Mouse (Mus musculus) intestine, embryonic 16.5 days (tissue): ENCODE data around the gene Gnai2. TPM values are rescaled to one million over a fixed set of nuclear protein-coding genes. Genes with fewer than 3 reads are reported as not detected.
"Not testable (repeated sequence)": the region's sequence is repeated elsewhere in the genome, so short reads cannot be mapped to it uniquely, and the experiment has no call there.

ENCODE experiments used
- ATAC-seq: fragments of 200-750 bp; cut with Nextera tagmentation; 2 replicates; pipeline ENCODE4 v1.8.0; 2017; ENCODE audit warnings: moderate TSS enrichment, moderate library complexity
- H3K27ac ChIP-seq: fragments of 300-500 bp; sonication (generic); 2 replicates; pipeline ENCODE4 v1.5.1; 2014; ENCODE audit warnings: mild to moderate bottlenecking, low read length
- H3K27me3 ChIP-seq: fragments of 300-500 bp; sonication (generic); replicated peaks from 2 replicates; pipeline ENCODE4 v1.6.1; 2014; ENCODE audit warnings: low read length, control low read depth, mixed read lengths; ENCODE audit not compliant: control insufficient read depth, insufficient read depth
- H3K36me3 ChIP-seq: fragments of 300-500 bp; sonication (generic); 2 replicates; pipeline ENCODE4 v1.6.1; 2014; ENCODE audit warnings: low read length, control low read depth; ENCODE audit not compliant: control insufficient read depth, insufficient read depth
- H3K4me1 ChIP-seq: fragments of 300-500 bp; sonication (generic); 2 replicates; pipeline ENCODE4 v1.6.1; 2014; ENCODE audit warnings: low read length, control low read depth, mixed read lengths; ENCODE audit not compliant: control insufficient read depth, insufficient read depth
- H3K4me2 ChIP-seq: fragments of 300-500 bp; sonication (generic); 2 replicates; pipeline ENCODE4 v1.6.1; 2014; ENCODE audit warnings: low read depth, low read length, control low read depth
- H3K4me3 ChIP-seq: fragments of 300-500 bp; sonication (generic); 2 replicates; pipeline ENCODE4 v1.5.1; 2014; ENCODE audit warnings: mild to moderate bottlenecking, low read length
- H3K9ac ChIP-seq: fragments of 300-500 bp; sonication (generic); 2 replicates; pipeline ENCODE4 v1.6.1; 2014; ENCODE audit warnings: low read depth, low read length
- H3K9me3 ChIP-seq: fragments of 300-500 bp; sonication (generic); 2 replicates; pipeline ENCODE4 v1.6.1; 2016; ENCODE audit warnings: low read length, control low read depth; ENCODE audit not compliant: control insufficient read depth
- WGBS: fragments of 180-500 bp; shearing (Covaris S2); extraction: QIAGEN DNeasy Blood & Tissue Kit; methylation state at CpG from one replicate; pipeline ENCODE4 v1.1.7; 2014; 5-methylcytosine and 5-hydroxymethylcytosine counted together
- polyA plus RNA-seq: library from polyadenylated mRNA; unstranded; fragments of >200 nt; fragmentation: Nextera tagmentation; extraction: Ambion mirVana; gene quantifications from 2 replicates; pipeline ENCODE4 v1.2.1, GENCODE M21; 2015

The Gnai2 gene
- polyA plus RNA-seq, result 301 and 311 TPM in 2 replicates

DNA sequence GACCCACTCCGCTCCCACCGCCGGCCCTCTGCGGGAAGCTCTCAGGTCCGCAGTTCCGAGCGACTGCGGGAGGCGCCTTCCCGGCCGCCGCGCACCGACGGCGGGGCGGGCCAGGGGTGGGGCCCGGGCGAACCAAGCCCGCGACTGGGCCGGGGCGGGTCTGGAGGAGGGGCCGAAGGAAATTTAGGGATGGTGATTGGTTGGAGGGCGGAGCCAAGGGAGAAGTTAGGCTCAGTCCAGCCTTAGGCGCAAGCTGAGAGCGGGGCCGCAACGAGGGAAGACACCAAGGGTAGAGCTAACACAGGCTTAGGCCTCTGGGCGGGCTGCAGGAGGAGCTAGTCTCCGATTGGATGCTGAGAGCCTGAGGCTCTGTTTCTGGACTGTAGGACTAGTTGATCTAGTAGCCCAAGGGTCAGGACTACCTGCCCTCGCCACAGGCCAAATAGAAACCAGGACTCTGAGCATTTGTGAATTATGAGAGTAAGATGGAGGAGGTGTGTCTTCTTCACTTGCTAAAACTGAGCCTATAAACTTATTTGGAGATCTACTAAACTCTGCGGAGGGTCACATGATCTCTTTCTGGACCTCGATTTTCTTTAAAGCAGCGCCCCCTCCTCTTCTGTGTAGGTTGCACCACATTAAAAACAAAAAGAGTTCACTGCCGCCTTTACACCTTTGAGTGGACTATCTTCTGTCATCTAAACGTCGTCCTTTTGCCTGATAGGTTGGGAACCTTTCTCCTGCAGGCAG is at the start of gene Gnai2:
Gene Gnai2, minus strand, starts transcription at position 89 of the 750 bp plus-strand sequence.
- 3% methylated on average over 36 of the region's 38 CpGs for WGBS
- Histone ChIP-seq H3K4me3 (peak within 1 kb of the TSS; percentile 84), H3K27me3 (no peaks in the 10 kb centered on the region), H3K9ac (peak within 1 kb of the TSS; percentile 90), H3K9me3 (no peaks in the 10 kb centered on the region), H3K36me3 (no peaks in the 10 kb centered on the region), H3K4me1 (peaks cover 40% of the 10 kb centered on the region), H3K4me2 (peak within 1 kb of the TSS; percentile 97), H3K27ac (peak within 1 kb of the TSS; percentile 91)
- peak; percentile 96 for ATAC-seq

DNA sequence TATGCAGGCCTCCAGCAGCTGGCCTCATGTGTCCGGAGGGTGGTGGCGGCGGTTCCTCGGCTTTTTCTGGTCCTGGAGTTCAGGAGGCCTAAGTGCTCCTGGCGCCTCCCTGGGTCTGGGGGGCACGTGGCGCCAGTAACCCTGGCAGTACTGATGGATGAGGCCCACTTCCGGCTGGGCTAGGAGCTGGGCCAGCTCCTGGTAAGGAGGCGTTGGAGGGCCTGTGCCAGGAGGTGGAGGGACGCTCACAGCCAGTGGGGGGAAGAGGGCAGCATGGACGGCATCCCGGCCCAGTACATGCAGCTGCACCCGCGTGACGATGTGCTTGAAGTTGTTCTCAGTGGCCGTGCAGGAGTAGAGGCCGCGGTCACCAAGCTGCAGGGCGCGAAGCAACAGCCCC is 47.2 kb upstream of the Gnai2 start:
- Histone ChIP-seq H3K4me2 (no peak overlapping the region), H3K27ac (no peak overlapping the region), H3K36me3 (peaks cover 8% of the 10 kb centered on the region), H3K4me1 (no peaks in the 10 kb centered on the region; the same call in 1 of the 2 replicates), H3K4me3 (no peak overlapping the region), H3K27me3 (peaks cover 3% of the 10 kb centered on the region; the same call in 1 of the 2 replicates), H3K9ac (no peak overlapping the region), H3K9me3 (no peaks in the 10 kb centered on the region)
- no peak for ATAC-seq
- WGBS, result 78% methylated on average over 20 of the region's 20 CpGs

DNA sequence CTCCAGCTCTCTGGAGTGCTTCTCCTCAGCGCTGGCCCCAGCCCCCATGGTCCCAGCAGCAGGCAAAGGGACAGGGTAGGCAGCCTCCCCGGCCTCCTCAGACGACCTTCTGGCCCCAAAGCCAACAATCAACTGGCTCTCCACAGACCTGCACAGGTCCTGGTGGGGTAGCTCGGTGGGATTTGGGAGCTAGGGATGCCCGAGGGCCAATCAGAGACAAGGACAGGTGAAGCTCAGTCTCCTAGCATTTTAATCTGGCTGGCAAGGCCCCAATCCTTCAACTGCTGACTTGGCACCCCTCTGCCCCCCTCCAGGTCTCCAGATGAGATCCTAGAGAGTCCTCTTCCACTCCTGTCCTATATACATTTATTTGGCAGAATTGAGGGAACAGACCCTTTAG is 44.3 kb upstream of the Gnai2 start, which contains the start of gene Gnat1:
Gene Gnat1, minus strand, starts transcription at position 212 of the 400 bp plus-strand sequence.
- H3K27me3 ChIP-seq, result peaks cover 25% of the 10 kb centered on the region
- H3K9ac ChIP-seq, result no peak within 1 kb of the TSS
- H3K4me3 ChIP-seq, result no peak within 1 kb of the TSS
- no peaks in the 10 kb centered on the region for H3K9me3 ChIP-seq
- 36% methylated on average over 5 of the region's 5 CpGs for WGBS
- no peak within 1 kb of the TSS for H3K27ac ChIP-seq
- no peak within 1 kb of the TSS for H3K4me2 ChIP-seq
- H3K4me1 ChIP-seq, result peaks cover 16% of the 10 kb centered on the region
- no peak for ATAC-seq
- peaks cover 6% of the 10 kb centered on the region; the same call in 1 of the 2 replicates for H3K36me3 ChIP-seq

DNA sequence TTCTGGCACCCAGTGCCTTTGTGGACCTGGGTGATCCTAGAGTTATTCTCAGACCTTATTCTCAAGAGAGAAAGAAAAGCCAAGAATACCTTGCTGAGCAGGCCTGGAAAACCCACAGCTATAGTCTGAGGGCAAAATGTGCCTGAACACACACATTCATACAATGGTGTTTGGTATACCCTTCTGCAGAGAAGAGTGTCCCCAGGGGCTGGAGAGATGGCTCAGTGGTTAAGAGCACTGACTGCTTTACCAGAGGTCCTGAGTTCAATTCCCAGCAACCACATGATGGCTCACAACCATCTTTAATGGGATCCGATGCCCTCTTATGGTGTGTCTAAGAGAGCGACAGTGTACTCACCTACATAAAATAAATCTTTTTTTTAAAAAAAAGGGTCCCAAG is 43.7 kb upstream of the Gnai2 start:
- H3K9me3 ChIP-seq, result no peaks in the 10 kb centered on the region
- peaks cover 25% of the 10 kb centered on the region for H3K27me3 ChIP-seq
- no peak overlapping the region for H3K9ac ChIP-seq
- no peak overlapping the region for H3K4me3 ChIP-seq
- no peak for ATAC-seq
- WGBS, result 89% methylated on average over 2 of the region's 2 CpGs
- no peak overlapping the region for H3K27ac ChIP-seq
- no peak overlapping the region for H3K4me2 ChIP-seq
- H3K36me3 ChIP-seq, result peaks cover under 1% of the 10 kb centered on the region; the same call in 1 of the 2 replicates
- peaks cover 16% of the 10 kb centered on the region for H3K4me1 ChIP-seq

DNA sequence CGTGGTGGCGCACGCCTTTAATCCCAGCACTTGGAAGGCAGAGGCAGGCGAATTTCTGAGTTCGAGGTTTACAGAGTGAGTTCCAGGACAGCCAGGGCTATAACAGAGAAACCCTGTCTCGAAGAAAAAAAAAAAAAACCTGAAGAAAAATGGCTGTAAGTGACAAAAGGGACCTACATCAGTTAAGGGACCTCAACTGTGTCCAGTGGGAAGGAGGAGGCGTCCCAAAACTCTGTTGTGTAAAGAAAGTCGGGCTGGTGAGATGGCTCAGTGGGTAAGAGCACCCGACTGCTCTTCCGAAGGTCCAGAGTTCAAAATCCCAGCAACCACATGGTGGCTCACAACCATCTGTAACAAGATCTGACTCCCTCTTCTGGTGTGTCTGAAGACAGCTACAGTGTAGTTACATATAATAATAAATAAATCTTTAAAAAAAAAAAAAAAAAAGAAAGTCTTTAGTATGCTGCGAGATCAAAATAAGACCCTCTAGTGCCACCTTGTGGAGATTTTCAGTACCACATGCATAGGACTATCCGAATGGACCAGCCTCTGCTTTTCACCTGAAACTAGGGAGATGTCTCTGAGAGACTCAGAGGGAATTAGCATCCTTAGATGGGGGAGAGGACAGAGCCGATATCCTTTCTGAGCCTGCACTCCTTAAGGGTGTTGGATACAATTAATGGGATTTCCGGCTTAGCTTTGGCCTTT is 42.8 kb upstream of the Gnai2 start:
- ATAC-seq, H3K36me3 ChIP-seq, H3K27ac ChIP-seq, H3K9ac ChIP-seq, H3K4me3 ChIP-seq, H3K9me3 ChIP-seq, H3K4me2 ChIP-seq: not testable (repeated sequence)
- Histone ChIP-seq H3K4me1 (peaks cover 16% of the 10 kb centered on the region), H3K27me3 (peaks cover 25% of the 10 kb centered on the region)
- 37% methylated on average over 14 of the region's 14 CpGs for WGBS

DNA sequence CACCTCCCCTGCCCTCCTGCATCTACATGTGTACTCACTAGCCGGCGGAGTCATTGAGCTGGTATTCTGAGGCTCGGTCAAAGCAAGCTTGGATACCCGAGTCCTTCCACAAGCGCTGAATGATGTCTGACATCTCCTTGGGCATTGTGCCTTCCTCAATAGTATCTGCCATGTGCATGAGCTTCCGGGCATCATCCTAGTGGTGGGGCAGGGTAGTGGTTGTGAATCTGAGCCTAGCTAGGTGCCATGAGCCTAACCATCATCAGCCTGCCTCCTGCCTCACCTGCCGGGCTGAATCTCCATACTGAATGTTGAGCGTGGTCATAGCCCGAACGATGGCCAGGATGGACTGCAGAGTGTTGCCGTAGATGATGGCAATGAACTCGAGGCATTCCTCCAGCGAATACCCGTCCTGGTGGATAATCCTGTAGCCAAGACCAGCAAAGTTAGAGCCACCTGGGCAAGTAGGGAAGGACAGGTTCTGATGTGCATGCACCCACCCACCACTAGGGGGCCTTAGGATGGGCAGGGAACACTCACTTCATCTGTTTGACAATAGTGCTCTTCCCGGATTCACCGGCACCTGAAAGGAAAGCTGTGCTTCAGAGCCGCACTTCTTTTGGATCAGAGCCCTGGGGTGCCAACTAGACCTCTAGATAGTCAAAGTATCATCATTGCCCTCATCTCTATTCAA is 42.1 kb upstream of the Gnai2 start:
- Histone ChIP-seq H3K9ac (no peak overlapping the region), H3K4me1 (peaks cover 16% of the 10 kb centered on the region), H3K4me2 (no peak overlapping the region), H3K4me3 (no peak overlapping the region), H3K36me3 (no peaks in the 10 kb centered on the region), H3K9me3 (no peaks in the 10 kb centered on the region), H3K27me3 (peaks cover 25% of the 10 kb centered on the region), H3K27ac (no peak overlapping the region)
- no peak for ATAC-seq
- WGBS, result 21% methylated on average over 17 of the region's 17 CpGs

GRCm38 (mm10) chr9:107676302-107676701 is 41.1 kb upstream of the Gnai2 start:
- ATAC-seq, result peak; percentile 30
- peaks cover 25% of the 10 kb centered on the region for H3K27me3 ChIP-seq
- H3K27ac ChIP-seq, result no peak overlapping the region
- no peaks in the 10 kb centered on the region for H3K36me3 ChIP-seq
- H3K4me1 ChIP-seq, result peaks cover 16% of the 10 kb centered on the region
- H3K9ac ChIP-seq, result peak overlapping the region; percentile 36; the same call in 1 of the 2 replicates
- H3K4me3 ChIP-seq, result peak overlapping the region; percentile 39
- peak overlapping the region; percentile 73 for H3K4me2 ChIP-seq
- WGBS, result 3% methylated on average over 25 of the region's 25 CpGs
- H3K9me3 ChIP-seq, result no peaks in the 10 kb centered on the region

DNA sequence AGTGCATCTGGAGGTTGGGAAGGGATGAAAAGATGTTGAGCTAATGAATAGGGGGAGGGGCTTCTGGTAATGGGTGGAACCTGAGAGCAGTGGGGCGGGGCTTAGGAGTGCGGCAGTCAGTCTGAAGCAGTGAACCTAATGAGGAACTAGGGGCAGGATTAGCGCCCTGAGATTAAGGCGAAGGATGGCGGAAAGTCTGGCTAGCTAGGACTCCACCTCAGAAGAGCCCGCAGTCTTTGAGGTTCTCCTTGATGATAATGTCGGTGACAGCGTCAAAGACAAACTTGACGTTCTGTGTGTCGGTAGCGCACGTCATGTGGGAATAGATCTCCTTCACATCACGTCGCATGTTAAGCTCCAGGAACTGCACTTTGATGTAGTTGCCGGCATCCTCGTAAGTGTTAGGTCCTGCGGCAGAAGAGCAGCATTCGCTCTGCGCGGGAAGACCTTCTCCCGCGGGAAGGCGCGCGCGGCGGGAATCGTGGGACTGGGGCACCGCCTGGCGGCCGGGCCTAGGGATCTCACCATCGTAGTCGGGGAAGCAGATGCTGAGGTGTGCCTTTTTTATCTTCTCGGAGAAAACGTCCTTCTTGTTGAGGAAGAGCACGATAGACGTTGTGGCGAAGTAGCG is 40.6 kb upstream of the Gnai2 start:
- Histone ChIP-seq H3K27ac (no peak overlapping the region), H3K27me3 (peaks cover 25% of the 10 kb centered on the region), H3K4me1 (peaks cover 16% of the 10 kb centered on the region), H3K36me3 (no peaks in the 10 kb centered on the region), H3K4me2 (peak overlapping the region; percentile 73), H3K9ac (peak overlapping the region; percentile 36; the same call in 1 of the 2 replicates), H3K4me3 (peak overlapping the region; percentile 39), H3K9me3 (no peaks in the 10 kb centered on the region)
- under 1% methylated on average over 39 of the region's 39 CpGs for WGBS
- ATAC-seq, result peak; percentile 71
